Mouse (Mus musculus) MEL (cell line): Measurements from ENCODE around the gene Ovol1. TPM values are rescaled to one million over a fixed set of nuclear protein-coding genes. Genes with fewer than 3 reads are reported as not detected.

ENCODE experiments used
- DNase-seq: peaks from one replicate; pipeline ENCODE4 v3.0.0; 2011; ENCODE audit warnings: low read depth, low spot score
- H3K27ac ChIP-seq: 2 replicates; pipeline ENCODE4 v1.5.1; 2012; ENCODE audit warnings: low read depth, mild to moderate bottlenecking, control low read depth, low read length, moderate library complexity; ENCODE audit not compliant: control insufficient read depth
- H3K27me3 ChIP-seq, 2 experiments: fragments of 150-350 bp in 1 of 2; sonication (generic) in 1 of 2; 2 replicates each; pipeline ENCODE4 v1.6.1; 2012; ENCODE audit warnings: low read length in 2 of 2, mild to moderate bottlenecking in 2 of 2, improper control_type of control experiment in 1 of 2, moderate library complexity in 1 of 2; ENCODE audit not compliant: insufficient read depth in 2 of 2, control insufficient read depth in 1 of 2
- H3K36me3 ChIP-seq, 2 experiments: 2 replicates each; pipeline ENCODE4 v1.6.1; 2012 to 2014; ENCODE audit warnings: low read length in 2 of 2, improper control_type of control experiment in 1 of 2, inconsistent platforms in 1 of 2, mild to moderate bottlenecking in 1 of 2; ENCODE audit not compliant: insufficient read depth in 2 of 2, control insufficient read depth in 1 of 2
- H3K4me1 ChIP-seq, 2 experiments: fragments of 150-350 bp in 1 of 2; sonication (generic) in 1 of 2; 2 replicates each; pipeline ENCODE4 v1.6.1; 2012; ENCODE audit warnings: low read length in 2 of 2, improper control_type of control experiment in 1 of 2, mild to moderate bottlenecking in 1 of 2; ENCODE audit not compliant: insufficient read depth in 2 of 2, control insufficient read depth in 1 of 2
- H3K4me3 ChIP-seq, 2 experiments: fragments of 150-350 bp in 1 of 2; sonication (generic) in 1 of 2; 2 replicates each; pipeline ENCODE4 v1.5.1; 2012; ENCODE audit warnings: low read depth in 2 of 2, low read length in 2 of 2, mild to moderate bottlenecking in 2 of 2, moderate library complexity in 2 of 2, control low read depth in 1 of 2, improper control_type of control experiment in 1 of 2; ENCODE audit not compliant: control insufficient read depth in 1 of 2, insufficient read depth in 1 of 2
- H3K79me2 ChIP-seq: 2 replicates; pipeline ENCODE4 v1.6.1; 2012; ENCODE audit warnings: mild to moderate bottlenecking, low read length, moderate library complexity; ENCODE audit not compliant: control insufficient read depth, poor library complexity, insufficient read depth
- H3K9ac ChIP-seq: 2 replicates; pipeline ENCODE4 v1.6.1; 2012; ENCODE audit warnings: low read depth, mild to moderate bottlenecking, control low read depth, low read length, moderate library complexity; ENCODE audit not compliant: control insufficient read depth, poor library complexity, severe bottlenecking
- H3K9me3 ChIP-seq: fragments of 150-350 bp; sonication (generic); replicated peaks from 2 replicates; pipeline ENCODE4 v1.6.1; 2012; ENCODE audit warnings: mild to moderate bottlenecking, low read length, improper control_type of control experiment, moderate library complexity; ENCODE audit not compliant: insufficient read depth
- CHD1 ChIP-seq: IDR thresholded peaks from 2 replicates; pipeline ENCODE4 v1.6.1; 2012; ENCODE audit warnings: low read depth, mild to moderate bottlenecking, inconsistent platforms, low read length, improper control_type of control experiment
- ELF1 ChIP-seq: IDR thresholded peaks from 2 replicates; pipeline ENCODE4 v1.6.1; 2014; ENCODE audit warnings: low read depth, mild to moderate bottlenecking, inconsistent platforms, low read length, improper control_type of control experiment, moderate library complexity
- EP300 ChIP-seq, 2 experiments: IDR thresholded peaks; 2 replicates each; pipeline ENCODE4 v1.6.1; 2011; ENCODE audit warnings: improper control_type of control experiment in 2 of 2, low read length in 2 of 2, low read depth in 1 of 2, mild to moderate bottlenecking in 1 of 2
- ETS1 ChIP-seq: IDR thresholded peaks from 2 replicates; pipeline ENCODE4 v1.6.1; 2012; ENCODE audit warnings: low read depth, mild to moderate bottlenecking, inconsistent platforms, low read length, improper control_type of control experiment, moderate library complexity
- GABPA ChIP-seq: IDR thresholded peaks from 2 replicates; pipeline ENCODE4 v1.6.1; 2012; ENCODE audit warnings: low read depth, mild to moderate bottlenecking, inconsistent platforms, low read length, improper control_type of control experiment, moderate library complexity
- GATA1 ChIP-seq: IDR thresholded peaks from 2 replicates; pipeline ENCODE4 v1.6.1; 2011; ENCODE audit warnings: low read depth, low read length, improper control_type of control experiment
- MAX ChIP-seq: IDR thresholded peaks from 2 replicates; pipeline ENCODE4 v1.6.1; 2011; ENCODE audit warnings: low read length, improper control_type of control experiment
- MAZ ChIP-seq: IDR thresholded peaks from 2 replicates; pipeline ENCODE4 v1.6.1; 2012; ENCODE audit warnings: low read depth, mild to moderate bottlenecking, inconsistent platforms, low read length, improper control_type of control experiment
- MXI1 ChIP-seq: IDR thresholded peaks from 2 replicates; pipeline ENCODE4 v1.6.1; 2011; ENCODE audit warnings: mild to moderate bottlenecking, low read depth, low read length, improper control_type of control experiment
- MYC ChIP-seq: IDR thresholded peaks from 2 replicates; pipeline ENCODE4 v1.6.1; 2011; ENCODE audit warnings: low read depth, mild to moderate bottlenecking, low read length, improper control_type of control experiment, moderate library complexity
- NRF1 ChIP-seq: IDR thresholded peaks from 2 replicates; pipeline ENCODE4 v1.6.1; 2014; ENCODE audit warnings: low read depth, mild to moderate bottlenecking, inconsistent platforms, low read length, improper control_type of control experiment, moderate library complexity; ENCODE audit not compliant: poor library complexity, insufficient read depth, severe bottlenecking
- POLR2AphosphoS2 ChIP-seq: IDR thresholded peaks from 2 replicates; pipeline ENCODE4 v1.6.1; 2011; ENCODE audit warnings: low read length, improper control_type of control experiment
- POLR2AphosphoS5 ChIP-seq: IDR thresholded peaks from 2 replicates; pipeline ENCODE4 v1.6.1; 2012; ENCODE audit warnings: low read depth, borderline replicate concordance, mild to moderate bottlenecking, inconsistent platforms, low read length, moderate library complexity, mixed read lengths
- RAD21 ChIP-seq: IDR thresholded peaks from 2 replicates; pipeline ENCODE4 v1.6.1; 2011; ENCODE audit warnings: mild to moderate bottlenecking, low read depth, low read length, improper control_type of control experiment
- TAL1 ChIP-seq: IDR thresholded peaks from 2 replicates; pipeline ENCODE4 v1.6.1; 2012; ENCODE audit warnings: mild to moderate bottlenecking, inconsistent platforms, low read length, moderate library complexity, mixed read lengths
- UBTF ChIP-seq: IDR thresholded peaks from 2 replicates; pipeline ENCODE4 v1.6.1; 2012; ENCODE audit warnings: low read depth, mild to moderate bottlenecking, inconsistent platforms, low read length, improper control_type of control experiment, moderate library complexity, borderline replicate concordance; ENCODE audit not compliant: insufficient read depth
- USF1 ChIP-seq: IDR thresholded peaks from 2 replicates; pipeline ENCODE4 v1.6.1; 2014; ENCODE audit warnings: low read depth, mild to moderate bottlenecking, inconsistent platforms, low read length, improper control_type of control experiment, moderate library complexity
- USF2 ChIP-seq, 2 experiments: IDR thresholded peaks; 2 replicates each; pipeline ENCODE4 v1.6.1; 2011 to 2012; ENCODE audit warnings: improper control_type of control experiment in 2 of 2, low read length in 2 of 2, borderline replicate concordance in 1 of 2, inconsistent platforms in 1 of 2, low read depth in 1 of 2, mild to moderate bottlenecking in 1 of 2; ENCODE audit not compliant: insufficient read depth in 1 of 2
- ZKSCAN1 ChIP-seq: IDR thresholded peaks from 2 replicates; pipeline ENCODE4 v1.6.1; 2012; ENCODE audit warnings: low read depth, mild to moderate bottlenecking, inconsistent platforms, low read length, improper control_type of control experiment, moderate library complexity
- ZMIZ1 ChIP-seq: IDR thresholded peaks from 2 replicates; pipeline ENCODE4 v1.6.1; 2012; ENCODE audit warnings: low read depth, mild to moderate bottlenecking, inconsistent platforms, low read length, improper control_type of control experiment, moderate library complexity
- polyA plus RNA-seq, 2 experiments: library from polyadenylated mRNA; stranded (reverse) in 1 of 2; unstranded in 1 of 2; fragments of >175 nt in 1 of 2; fragments of >200 nt in 1 of 2; gene quantifications; 2 replicates each; pipeline versions ENCODE4 v1.2.1 to v1.2.4; 2012; ENCODE audit warnings: low replicate concordance in 2 of 2, low read depth in 1 of 2; ENCODE audit not compliant: insufficient read length in 2 of 2, insufficient read depth in 1 of 2, missing spikeins in 1 of 2
- total RNA-seq: library from RNA; depleted of rRNA; stranded (reverse); fragments of 300-350 nt; gene quantifications from 2 replicates; pipeline ENCODE4 v1.2.3, GENCODE M21; 2012

The Ovol1 gene
- total and polyA plus RNA-seq, 3 experiments, result 0.06 TPM; not detected in 2

DNA sequence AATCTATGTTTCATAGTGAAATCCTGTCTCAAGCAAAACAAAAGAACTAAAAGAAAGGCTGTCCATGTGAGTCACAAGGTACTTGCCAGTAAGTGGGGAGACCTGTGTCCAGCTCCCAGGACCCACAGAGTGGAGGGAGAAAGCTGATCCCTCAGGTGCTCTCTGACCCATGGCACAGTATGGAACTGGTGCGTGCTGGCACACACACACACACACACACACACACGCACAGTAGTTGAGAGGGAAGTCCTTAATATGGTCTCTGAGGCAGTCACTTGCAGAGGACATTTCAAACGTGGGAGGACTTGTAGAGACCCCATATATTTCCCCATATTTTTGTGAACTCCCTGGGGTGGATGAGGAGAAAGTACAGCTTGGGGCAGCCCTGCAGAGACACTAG, 1.4 kb upstream of the Ovol1 start:
- H3K79me2 ChIP-seq, result no peaks in the 10 kb centered on the region
- H3K4me1 ChIP-seq, result peaks cover 0 to 8% of the 10 kb centered on the region in 2 experiments; a peak in 2 of 4 replicates
- no peaks in the 10 kb centered on the region for H3K27me3 ChIP-seq
- H3K27ac ChIP-seq, result no peak overlapping the region
- DNase-seq, result no peak
- no peaks in the 10 kb centered on the region for H3K9me3 ChIP-seq
- no peak overlapping the region for H3K4me3 ChIP-seq
- H3K9ac ChIP-seq, result no peak overlapping the region
- TF ChIP-seq GATA1 (no peak), GABPA (no peak), USF2 (IDR thresholded peaks at IDR 0.05; ENCODE audit: borderline replicate concordance in 1 of 2, insufficient read depth in 1 of 2, low read depth in 1 of 2, low read length in 2 of 2) (no peak), ZMIZ1 (no peak), CHD1 (no peak), POLR2AphosphoS2 (no peak), EP300 (IDR thresholded peaks at IDR 0.05; ENCODE audit: low read depth in 1 of 2, low read length in 2 of 2) (no peak), MAZ (no peak), ETS1 (no peak), MYC (no peak), UBTF (no peak), USF1 (no peak), RAD21 (no peak), ZKSCAN1 (no peak), MXI1 (no peak)
- TF ChIP-seq, all 39 proteins: peak for 0
- peaks cover 0 to 2% of the 10 kb centered on the region in 2 experiments; a peak in 2 of 4 replicates for H3K36me3 ChIP-seq

DNA sequence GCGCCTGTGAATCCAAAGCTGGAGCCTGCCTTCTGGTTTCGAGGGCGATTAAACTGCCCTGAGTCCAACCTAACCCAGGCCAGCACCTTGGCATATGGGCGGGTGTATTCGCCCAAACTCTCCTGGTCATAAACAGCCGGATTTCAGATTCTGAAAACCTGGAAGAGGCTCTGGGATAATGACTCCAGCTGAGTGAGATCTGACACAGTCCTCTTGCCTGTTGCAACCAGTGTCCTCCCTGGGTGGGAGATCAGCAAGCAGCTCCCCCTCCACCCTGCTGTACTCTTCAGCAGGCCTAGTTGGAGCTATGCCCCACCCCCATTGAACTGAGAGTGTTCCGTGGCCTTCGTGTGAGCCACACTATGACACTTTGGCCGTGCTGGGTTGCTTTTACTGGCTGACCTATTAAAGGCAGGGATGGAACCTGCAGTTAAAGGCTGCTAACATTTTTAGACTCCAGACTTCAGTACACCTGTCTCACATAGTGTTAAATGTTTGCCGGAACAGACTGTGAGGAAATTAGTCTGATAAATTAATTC, 875 bp upstream of the Ovol1 start:
- H3K4me3 ChIP-seq, result no peak overlapping the region

More for the DNA sequence above, 875 bp upstream of the Ovol1 start:
- no peaks in the 10 kb centered on the region for H3K27me3 ChIP-seq
- no peak for DNase-seq
- no peaks in the 10 kb centered on the region for H3K9me3 ChIP-seq
- peaks cover 0 to 3% of the 10 kb centered on the region in 2 experiments; a peak in 1 of 4 replicates for H3K4me1 ChIP-seq
- no peaks in the 10 kb centered on the region for H3K36me3 ChIP-seq
- no peaks in the 10 kb centered on the region for H3K79me2 ChIP-seq
- TF ChIP-seq NRF1, result no peak
- no peak for TF ChIP-seq UBTF
- TF ChIP-seq ZKSCAN1, result no peak
- no peak for TF ChIP-seq MXI1
- TF ChIP-seq CHD1, result no peak
- no peak for TF ChIP-seq MAX
- no peak for TF ChIP-seq ELF1
- TF ChIP-seq ETS1, result no peak
- no peak for TF ChIP-seq TAL1
- no peak for TF ChIP-seq RAD21
- TF ChIP-seq POLR2AphosphoS5, result no peak
- no peak for TF ChIP-seq MAZ
- no peak overlapping the region for H3K27ac ChIP-seq
- no peak overlapping the region for H3K9ac ChIP-seq
